ENCODE assay signal across 7 mouse cellular contexts in genomic region chr19:20727381-20727780, GRCm38 (mm10). TPM values are rescaled to one million over a fixed set of nuclear protein-coding genes. Genes with fewer than 3 reads are reported as not detected.
A peak's percentile ranks its signal among the peaks of the same experiment; 100 is the strongest.
DNase-seq lines count a peak whose midpoint lies in the region; TF ChIP-seq lines count a peak whose summit lies in the region.

Aldh1a7 (minus strand) TSS chr19:20727562.

- no peaks in the 10 kb centered on the region for H3K4me1 ChIP-seq in brown adipose tissue, adult 24 weeks (ENCODE audit: control insufficient read depth, insufficient read depth, insufficient read length, low read length)

- H3K4me3 ChIP-seq in brown adipose tissue, adult 24 weeks (ENCODE audit: insufficient read depth, low read depth, low read length) = peak within 1 kb of the TSS; percentile 27; the same call in 1 of the 2 replicates
- no peak within 1 kb of the TSS for H3K4me3 ChIP-seq in gastrocnemius, adult 2 months

- H3K27ac ChIP-seq in brown adipose tissue, adult 24 weeks (replicated peaks; ENCODE audit: low read depth, low read length) = no peak within 1 kb of the TSS
- no peak within 1 kb of the TSS for H3K27ac ChIP-seq in gastrocnemius, adult 2 months

- intact Hi-C loops in gastrocnemius, adult 2 months (cut with DNase I) = no loop called here

- no peak for TF ChIP-seq CTCF in gastrocnemius, adult 2 months (IDR thresholded peaks at IDR 0.05)

- DNase-seq in NIH3T3 (ENCODE audit: low read depth) = peak; percentile 26
- peak; percentile 20 for DNase-seq in kidney, postnatal 10 days
- DNase-seq in lung, postnatal 36 days = peak; percentile 71
- no peak for DNase-seq in right cerebral cortex, postnatal 10 days (ENCODE audit: low spot score in 2 of 2)
- DNase-seq in thymus, postnatal 4 days = no peak
- DNase-seq in gastrocnemius, adult 2 months = no peak

RNA-seq across cellular contexts. Expression of gene Aldh1a7, which starts in this region (rescaled TPM):
- 142 and 170 TPM in 2 replicates for polyA plus RNA-seq in brown adipose tissue, adult 24 weeks (2012; ENCODE audit: insufficient read depth, insufficient read length, missing spikeins)
- under 1 TPM; 0.10 to 0.50 TPM for total RNA-seq in gastrocnemius, adult 2 months (2021)

Comparison
In these comparisons a context has a peak if more than half of its experiments do, and no peak if none do; other contexts are left out.
1. DNase-seq: peak in NIH3T3 (single experiment), kidney, postnatal 10 days (single experiment) and lung, postnatal 36 days (single experiment); none in right cerebral cortex, postnatal 10 days (0 of 2), thymus, postnatal 4 days (single experiment) and gastrocnemius, adult 2 months (single experiment).